Mouse (Mus musculus) heart, postnatal 0 days (tissue): ENCODE measurements around the gene Igsf9b. TPM values are rescaled to one million over a fixed set of nuclear protein-coding genes. Genes with fewer than 3 reads are reported as not detected.
A peak's percentile ranks its signal among the peaks of the same experiment; 100 is the strongest.

Experiments used
- ATAC-seq: fragments of 200-750 bp; cut with Nextera tagmentation; 2 replicates; pipeline ENCODE4 v1.8.0; 2017; ENCODE audit warnings: low read depth, moderate number of reproducible peaks, moderate library complexity; ENCODE audit not compliant: insufficient read depth
- DNase-seq: peaks from one replicate; pipeline ENCODE4 v3.0.0-alpha.2; 2016; ENCODE audit warnings: low spot score
- H3K27ac ChIP-seq: fragments of 300-500 bp; sonication (generic); 2 replicates; pipeline ENCODE4 v1.5.1; 2014; ENCODE audit warnings: low read depth, mild to moderate bottlenecking
- H3K27me3 ChIP-seq: fragments of 300-500 bp; sonication (generic); 2 replicates; pipeline ENCODE4 v1.6.1; 2014; ENCODE audit warnings: low read length, mixed read lengths; ENCODE audit not compliant: control insufficient read depth, insufficient read depth
- H3K36me3 ChIP-seq: fragments of 300-500 bp; sonication (generic); replicated peaks from 2 replicates; pipeline ENCODE4 v1.6.1; 2014; ENCODE audit warnings: low read length, mixed read lengths; ENCODE audit not compliant: control insufficient read depth, insufficient read depth
- H3K4me1 ChIP-seq: fragments of 300-500 bp; sonication (generic); 2 replicates; pipeline ENCODE4 v1.6.1; 2014; ENCODE audit warnings: antibody characterized with exemption; ENCODE audit not compliant: control insufficient read depth, insufficient read depth
- H3K4me2 ChIP-seq: fragments of 300-500 bp; sonication (generic); 2 replicates; pipeline ENCODE4 v1.6.1; 2014; ENCODE audit warnings: low read depth, mild to moderate bottlenecking, low read length, moderate library complexity
- H3K4me3 ChIP-seq: fragments of 300-500 bp; sonication (generic); 2 replicates; pipeline ENCODE4 v1.5.1; 2014; ENCODE audit warnings: low read depth, low read length
- H3K9ac ChIP-seq: fragments of 300-500 bp; sonication (generic); replicated peaks from 2 replicates; pipeline ENCODE4 v1.6.1; 2014; ENCODE audit warnings: low read depth, low read length, mixed read lengths
- H3K9me3 ChIP-seq: fragments of 300-500 bp; sonication (generic); replicated peaks from 2 replicates; pipeline ENCODE4 v1.6.1; 2016; ENCODE audit warnings: low read length; ENCODE audit not compliant: control insufficient read depth
- CTCF ChIP-seq: IDR thresholded peaks from 2 replicates; pipeline ENCODE4 v1.5.1; 2016; ENCODE audit warnings: antibody characterized with exemption, control low read depth, low read depth
- EP300 ChIP-seq: IDR thresholded peaks from 2 replicates; pipeline ENCODE4 v1.6.1; 2016; ENCODE audit warnings: antibody characterized with exemption, low read depth
- WGBS: fragments of 180-500 bp; shearing (Covaris S2); extraction: QIAGEN DNeasy Blood & Tissue Kit; methylation state at CpG from one replicate; pipeline ENCODE4 v1.1.7; 2014; 5-methylcytosine and 5-hydroxymethylcytosine counted together
- polyA plus RNA-seq: library from polyadenylated mRNA; unstranded; fragments of >200 nt; fragmentation: Nextera tagmentation; extraction: Ambion mirVana; gene quantifications from 2 replicates; pipeline ENCODE4 v1.2.1, GENCODE M21; 2015
- total RNA-seq: library from RNA; depleted of rRNA; stranded (reverse); fragments of >200 nt; gene quantifications from 2 replicates; pipeline ENCODE4 v1.2.3, GENCODE M21; 2014; ENCODE audit warnings: low replicate concordance

Igsf9b gene
- total and polyA plus RNA-seq, 2 experiments from 2014 or later = 2.8 to 6.0 TPM

DNA sequence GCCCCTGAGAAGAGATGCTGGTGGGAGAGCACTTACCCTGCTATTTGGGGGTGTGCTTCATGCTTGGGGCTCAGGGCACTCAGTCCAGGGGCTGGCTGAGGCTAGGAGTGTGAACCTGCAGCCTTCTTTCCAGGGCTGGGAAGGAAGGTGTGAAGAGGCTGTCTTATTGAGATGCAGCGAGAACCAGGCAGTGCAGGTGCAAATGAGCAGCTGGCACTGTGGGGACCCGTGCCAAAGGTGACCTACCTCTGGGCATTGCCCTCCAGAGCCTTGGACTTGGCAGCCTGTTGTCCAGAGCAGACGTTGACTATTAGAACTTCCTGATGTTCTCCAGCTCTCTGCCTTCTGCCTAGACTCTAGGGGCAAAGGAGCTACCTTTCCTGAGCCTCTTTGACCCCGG is 7.6 kb downstream of the Igsf9b start:
- TF ChIP-seq CTCF = no peak
- TF ChIP-seq EP300 = no peak
- 25% methylated on average over 4 of the region's 4 CpGs for WGBS
- Histone ChIP-seq H3K36me3 (no peaks in the 10 kb centered on the region), H3K9ac (no peak overlapping the region), H3K4me1 (peaks cover 12% of the 10 kb centered on the region; the same call in 1 of the 2 replicates), H3K4me3 (no peak overlapping the region), H3K4me2 (no peak overlapping the region), H3K27ac (no peak overlapping the region), H3K9me3 (no peaks in the 10 kb centered on the region), H3K27me3 (no peaks in the 10 kb centered on the region)
- DNase-seq = no peak
- ATAC-seq = no peak

DNA sequence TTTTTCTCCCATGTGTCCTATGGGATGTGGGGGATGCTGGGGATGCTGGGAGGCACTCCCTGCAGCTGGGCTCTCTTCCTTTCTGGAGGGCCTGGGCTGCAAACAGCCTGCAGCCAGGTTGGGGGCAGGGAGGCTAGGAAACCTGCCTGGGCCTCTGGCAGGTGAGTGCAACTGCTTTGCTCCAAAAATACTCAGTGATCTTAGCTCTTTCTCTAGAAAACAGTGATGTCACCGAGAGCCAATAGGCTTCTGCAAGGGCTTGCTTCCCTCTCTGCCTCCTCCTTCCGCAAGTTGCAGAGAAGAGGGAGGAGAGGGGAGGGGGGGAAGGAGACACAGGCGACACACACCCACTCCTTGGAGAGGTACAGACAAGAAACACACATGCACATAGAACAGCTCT is 8.3 kb downstream of the Igsf9b start:
- H3K4me1 ChIP-seq = peaks cover 12% of the 10 kb centered on the region; the same call in 1 of the 2 replicates
- DNase-seq (no peak), ATAC-seq (no peak)
- 25% methylated on average over 2 of the region's 3 CpGs for WGBS
- no peaks in the 10 kb centered on the region for H3K36me3 ChIP-seq
- no peak for TF ChIP-seq EP300
- no peak for TF ChIP-seq CTCF
- no peak overlapping the region for H3K4me3 ChIP-seq
- H3K27me3 ChIP-seq = no peaks in the 10 kb centered on the region
- no peaks in the 10 kb centered on the region for H3K9me3 ChIP-seq
- no peak overlapping the region for H3K27ac ChIP-seq
- no peak overlapping the region for H3K9ac ChIP-seq
- no peak overlapping the region for H3K4me2 ChIP-seq

DNA sequence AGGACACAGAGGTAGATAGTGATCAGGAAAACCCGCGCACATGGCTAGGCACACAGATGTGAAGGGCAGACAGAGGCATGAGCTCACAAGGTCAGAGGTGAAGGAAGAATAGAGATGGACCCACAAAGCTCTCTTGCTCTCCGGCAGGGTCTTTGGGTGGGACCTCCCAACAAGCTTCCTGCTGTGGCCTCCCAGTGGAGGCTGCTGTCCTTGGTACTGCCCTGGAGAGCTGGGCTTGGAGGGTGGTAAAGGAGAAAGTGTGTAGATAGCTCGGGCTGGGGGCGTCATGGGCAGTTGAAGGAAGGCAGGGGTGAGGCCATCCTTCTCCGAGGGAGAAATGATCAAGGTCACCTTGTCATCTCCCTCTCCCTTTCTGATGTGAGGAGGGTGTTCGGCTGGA is 9.0 kb downstream of the Igsf9b start:
- no peaks in the 10 kb centered on the region for H3K27me3 ChIP-seq
- H3K9me3 ChIP-seq = no peaks in the 10 kb centered on the region
- peak; percentile 27 for DNase-seq
- no peak overlapping the region for H3K4me3 ChIP-seq
- peak; percentile 53; the same call in 1 of the 2 replicates for ATAC-seq
- WGBS = 18% methylated on average over 7 of the region's 7 CpGs
- no peak overlapping the region for H3K27ac ChIP-seq
- peaks cover 12% of the 10 kb centered on the region; the same call in 1 of the 2 replicates for H3K4me1 ChIP-seq
- no peak overlapping the region for H3K4me2 ChIP-seq
- H3K36me3 ChIP-seq = no peaks in the 10 kb centered on the region
- H3K9ac ChIP-seq = no peak overlapping the region
- TF ChIP-seq CTCF = no peak
- TF ChIP-seq EP300 = no peak

DNA sequence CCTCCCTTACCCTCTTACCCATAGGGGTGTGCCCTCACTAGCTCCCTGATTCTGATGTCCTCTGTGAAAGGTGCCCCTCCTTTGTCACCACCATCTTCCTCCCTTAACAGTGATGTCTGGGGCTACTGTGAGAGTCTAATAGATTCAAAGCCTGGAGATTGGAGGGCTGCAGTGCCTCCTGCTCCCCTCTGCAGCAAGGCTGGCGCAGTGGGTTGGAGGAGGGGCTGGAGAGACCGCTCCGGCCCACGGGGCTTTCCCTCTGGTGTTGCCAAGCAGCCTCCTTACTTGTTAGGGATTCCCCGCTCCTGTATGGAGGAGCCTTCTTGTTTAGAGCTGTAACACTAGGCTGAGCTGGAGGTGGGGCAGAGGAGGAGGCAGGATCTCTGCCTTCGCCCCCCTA is 9.6 kb downstream of the Igsf9b start:
- H3K4me1 ChIP-seq = peaks cover 12% of the 10 kb centered on the region; the same call in 1 of the 2 replicates
- 43% methylated on average over 6 of the region's 6 CpGs for WGBS
- DNase-seq = no peak
- TF ChIP-seq EP300 = no peak
- no peak for TF ChIP-seq CTCF
- no peaks in the 10 kb centered on the region for H3K9me3 ChIP-seq
- H3K27ac ChIP-seq = no peak overlapping the region
- H3K4me2 ChIP-seq = no peak overlapping the region
- no peaks in the 10 kb centered on the region for H3K36me3 ChIP-seq
- no peak overlapping the region for H3K4me3 ChIP-seq
- no peak overlapping the region for H3K9ac ChIP-seq
- no peak for ATAC-seq
- H3K27me3 ChIP-seq = no peaks in the 10 kb centered on the region

DNA sequence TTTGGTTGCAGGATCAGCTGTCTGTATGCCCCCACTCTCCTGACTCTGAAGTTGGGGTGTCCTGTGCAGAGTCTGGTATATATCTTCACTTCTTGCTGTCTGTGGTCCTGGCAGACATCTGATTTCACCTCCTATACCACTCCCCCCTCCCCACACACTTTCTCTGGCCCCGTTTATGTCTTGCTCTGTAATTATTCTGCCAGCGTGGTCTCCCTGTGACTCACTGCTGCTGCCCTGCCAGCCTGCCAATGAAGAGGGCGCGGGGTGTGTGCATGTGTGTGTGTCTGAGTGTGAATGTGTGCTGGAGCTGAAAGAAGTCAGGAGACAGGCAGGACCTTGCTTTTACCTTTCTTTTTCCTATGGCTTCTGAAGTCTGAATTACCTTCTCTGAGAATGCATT is 11.0 kb downstream of the Igsf9b start:
- no peak overlapping the region for H3K9ac ChIP-seq
- H3K9me3 ChIP-seq = no peaks in the 10 kb centered on the region
- no peak overlapping the region for H3K4me2 ChIP-seq
- no peaks in the 10 kb centered on the region for H3K27me3 ChIP-seq
- H3K4me1 ChIP-seq = peaks cover 5% of the 10 kb centered on the region; the same call in 1 of the 2 replicates
- no peak overlapping the region for H3K27ac ChIP-seq
- ATAC-seq = no peak
- H3K4me3 ChIP-seq = no peak overlapping the region
- WGBS = 58% methylated on average over 4 of the region's 4 CpGs
- no peak for DNase-seq
- no peaks in the 10 kb centered on the region for H3K36me3 ChIP-seq
- TF ChIP-seq EP300 = no peak
- no peak for TF ChIP-seq CTCF

DNA sequence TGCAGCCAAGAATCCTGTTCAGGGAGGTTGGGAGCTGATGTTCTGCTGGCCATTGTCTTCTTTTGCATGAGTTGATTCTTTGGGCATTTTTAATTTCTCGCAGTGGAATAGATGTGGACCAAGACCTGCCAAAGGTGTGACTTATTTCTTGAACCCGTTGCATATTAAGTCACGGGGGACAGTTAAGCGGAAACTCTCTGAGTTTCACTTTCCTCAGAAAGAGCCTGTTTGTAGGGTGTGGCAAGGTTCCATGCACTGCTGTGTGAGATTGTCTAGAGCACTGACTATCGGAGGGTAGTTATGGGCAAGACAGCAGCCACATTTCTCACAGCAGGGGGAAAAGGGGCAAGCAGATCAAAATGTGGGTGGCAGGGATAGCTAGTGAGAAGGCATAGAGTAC is 14.4 kb downstream of the Igsf9b start:
- 88% methylated on average over 5 of the region's 5 CpGs for WGBS
- no peak for TF ChIP-seq EP300
- TF ChIP-seq CTCF = no peak
- no peak for ATAC-seq
- no peaks in the 10 kb centered on the region for H3K36me3 ChIP-seq
- H3K9ac ChIP-seq = no peak overlapping the region
- H3K4me2 ChIP-seq = no peak overlapping the region
- H3K9me3 ChIP-seq = no peaks in the 10 kb centered on the region
- no peaks in the 10 kb centered on the region for H3K27me3 ChIP-seq
- no peak overlapping the region for H3K4me3 ChIP-seq
- no peak overlapping the region for H3K27ac ChIP-seq
- DNase-seq = no peak
- H3K4me1 ChIP-seq = no peaks in the 10 kb centered on the region
